Mouse (Mus musculus): ENCODE results near the gene Myadml2. TPM values are rescaled to one million over a fixed set of nuclear protein-coding genes. Genes with fewer than 3 reads are reported as not detected.

Myadml2 gene
- not detected in 2 replicates for polyA plus RNA-seq (2012)

DNA sequence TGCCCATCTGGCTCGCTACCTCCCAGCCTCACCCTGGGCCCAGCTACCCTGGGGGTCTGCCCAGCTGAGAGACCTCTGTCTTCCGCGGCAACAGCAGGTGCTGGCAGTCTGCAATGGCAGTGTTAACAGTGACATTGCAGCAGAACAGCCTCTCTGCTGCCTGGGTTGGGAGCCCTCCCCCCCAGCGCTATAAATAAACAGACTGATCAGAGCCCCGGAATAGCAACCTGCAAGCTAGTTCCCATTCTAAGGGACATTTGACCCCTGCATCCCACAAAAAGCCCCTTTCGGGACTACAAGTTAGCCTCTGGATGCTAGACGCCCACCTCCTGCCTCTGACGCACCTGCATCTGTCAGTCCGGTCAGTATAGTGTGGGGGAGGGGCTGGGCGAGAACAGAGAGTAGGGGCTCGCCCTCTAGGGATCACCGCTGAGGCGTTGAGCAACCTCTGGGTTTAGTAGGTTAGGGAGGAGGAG is at the start of gene Myadml2:
Gene Myadml2, minus strand, starts transcription at position 158 of the 476 bp plus-strand sequence.
- TF ChIP-seq GATA1 (IDR thresholded peaks at IDR 0.05; ENCODE audit: low read length) = no peak

DNA sequence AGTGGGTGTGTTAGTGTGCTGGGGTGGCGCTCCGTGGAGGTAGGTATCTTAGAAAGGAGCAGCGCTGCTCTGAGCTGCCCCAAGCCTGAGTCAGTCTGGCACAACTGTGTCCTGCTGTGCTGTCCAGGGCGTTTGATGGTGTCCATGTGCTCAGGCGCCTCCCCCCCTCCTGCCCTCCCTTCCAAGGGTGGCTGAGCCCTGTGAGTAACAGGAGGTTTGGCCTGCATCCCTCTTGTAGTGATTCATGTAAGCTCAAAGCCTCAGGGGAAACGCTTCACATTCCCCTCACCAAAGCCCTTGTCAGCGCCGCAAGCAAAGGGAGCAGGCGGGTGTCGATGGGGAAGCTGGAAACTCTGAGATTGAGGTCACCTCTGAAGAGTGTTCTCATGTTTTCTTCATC is 49.8 kb upstream of the Myadml2 start:
- TF ChIP-seq GATA1 (IDR thresholded peaks at IDR 0.05; ENCODE audit: low read length) = no peak

DNA sequence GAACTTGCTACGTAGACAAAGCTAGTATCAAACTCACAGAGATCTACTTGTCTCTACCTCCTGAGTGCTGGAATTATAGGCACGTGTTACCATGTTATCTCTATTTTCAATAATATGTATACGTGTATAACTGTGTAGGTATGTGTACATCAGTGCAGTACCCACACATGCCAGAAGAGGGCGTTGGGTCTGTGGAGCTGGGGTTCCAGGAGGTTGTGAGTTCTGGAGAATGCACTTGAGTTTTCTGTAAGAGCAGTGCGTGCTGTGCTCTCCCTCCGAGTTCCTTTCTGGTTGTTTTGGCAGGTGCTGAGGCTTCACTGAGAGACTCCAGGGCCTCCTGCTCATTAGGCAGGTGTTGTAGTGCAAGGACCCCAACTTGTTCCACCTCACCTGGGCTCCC is 48.6 kb upstream of the Myadml2 start:
- TF ChIP-seq GATA1 (IDR thresholded peaks at IDR 0.05; ENCODE audit: low read length) = no peak

DNA sequence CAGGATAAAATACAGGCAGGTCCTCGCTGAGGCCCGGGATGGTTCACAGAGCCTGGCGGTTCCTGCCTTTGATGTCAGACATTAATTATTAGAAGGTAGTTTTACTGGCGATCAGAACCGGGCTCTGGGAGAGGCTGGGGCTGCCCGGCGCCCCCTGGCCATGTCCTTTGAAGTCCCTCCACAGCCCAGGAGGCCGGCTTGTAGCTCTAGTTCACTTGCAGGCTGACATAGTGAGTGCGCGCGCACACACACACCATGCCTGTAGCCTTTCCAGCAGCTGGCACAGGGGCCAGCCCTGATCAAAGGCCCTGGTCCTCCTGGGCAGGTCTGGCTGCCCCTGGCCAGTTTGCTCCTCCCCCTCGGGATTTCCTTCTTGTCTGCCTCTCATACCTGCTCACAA is 47.7 kb upstream of the Myadml2 start:
- TF ChIP-seq GATA1 (IDR thresholded peaks at IDR 0.05; ENCODE audit: low read length) = no peak

DNA sequence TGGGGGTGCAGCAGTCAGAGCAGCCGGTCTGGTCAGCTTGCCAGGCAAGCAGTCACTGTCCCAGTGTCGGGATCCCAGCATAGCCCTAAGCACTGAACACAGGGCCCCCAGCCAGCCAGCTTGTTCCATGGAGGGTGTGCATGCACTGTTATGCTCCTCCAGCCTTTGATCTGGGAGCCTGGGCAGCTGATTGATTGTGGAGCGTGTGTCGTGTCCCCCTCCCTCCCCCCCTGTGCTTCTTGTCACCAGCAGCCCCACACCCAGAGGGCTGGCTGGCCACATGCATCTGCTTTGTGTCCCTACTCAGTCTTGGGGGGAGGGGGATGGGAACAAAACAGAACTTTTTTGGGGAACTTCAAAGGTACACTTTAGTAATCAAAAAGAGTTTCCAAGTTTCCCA is 47.2 kb upstream of the Myadml2 start:
- no peak for TF ChIP-seq GATA1 (IDR thresholded peaks at IDR 0.05; ENCODE audit: low read length)

DNA sequence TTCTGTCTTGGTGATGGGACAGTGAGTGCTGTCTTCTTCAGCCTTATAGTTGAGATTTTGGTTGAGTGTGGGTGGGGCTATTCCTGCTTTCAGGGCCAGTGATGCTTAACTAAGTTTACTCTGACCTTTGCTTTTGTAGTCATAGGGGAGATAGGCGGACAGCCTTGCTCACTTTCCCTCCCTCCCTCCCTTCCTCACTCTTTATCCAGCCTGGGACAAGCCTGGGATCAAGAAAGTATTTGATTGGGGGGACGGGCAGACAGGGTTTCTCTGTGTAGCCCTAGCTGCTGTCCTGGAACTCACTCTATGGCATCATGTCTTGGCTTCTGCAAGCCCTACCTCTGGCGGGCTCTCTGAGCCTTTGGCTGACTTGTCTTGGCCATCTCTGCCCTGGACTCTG is 45.5 kb upstream of the Myadml2 start:
- no peak for TF ChIP-seq GATA1 (IDR thresholded peaks at IDR 0.05; ENCODE audit: low read length)

GRCm38 (mm10) chr11:120692471-120693011 is 44.6 kb upstream of the Myadml2 start:
- no peak for TF ChIP-seq GATA1 (IDR thresholded peaks at IDR 0.05; ENCODE audit: low read length)

DNA sequence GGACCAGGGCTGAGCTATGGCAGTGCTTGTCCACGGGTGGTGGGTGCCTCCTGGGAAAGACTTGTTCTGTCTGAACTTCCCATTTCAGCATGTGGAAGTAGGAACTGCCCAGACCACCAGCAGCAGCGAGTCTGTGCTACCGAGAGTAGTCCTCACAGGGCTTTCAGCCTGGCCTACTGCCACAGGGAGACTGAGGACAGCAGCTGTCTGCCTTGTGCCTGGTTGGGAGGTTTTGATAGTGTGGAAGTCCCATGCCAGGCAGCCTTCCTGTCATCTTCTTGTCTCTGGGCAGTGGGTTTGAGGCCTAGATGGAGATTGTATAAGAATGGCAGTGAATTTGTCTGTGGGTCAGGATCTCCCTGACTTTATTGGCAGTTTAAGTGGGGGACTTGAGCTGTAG is 41.4 kb upstream of the Myadml2 start:
- no peak for TF ChIP-seq GATA1 (IDR thresholded peaks at IDR 0.05; ENCODE audit: low read length)

DNA sequence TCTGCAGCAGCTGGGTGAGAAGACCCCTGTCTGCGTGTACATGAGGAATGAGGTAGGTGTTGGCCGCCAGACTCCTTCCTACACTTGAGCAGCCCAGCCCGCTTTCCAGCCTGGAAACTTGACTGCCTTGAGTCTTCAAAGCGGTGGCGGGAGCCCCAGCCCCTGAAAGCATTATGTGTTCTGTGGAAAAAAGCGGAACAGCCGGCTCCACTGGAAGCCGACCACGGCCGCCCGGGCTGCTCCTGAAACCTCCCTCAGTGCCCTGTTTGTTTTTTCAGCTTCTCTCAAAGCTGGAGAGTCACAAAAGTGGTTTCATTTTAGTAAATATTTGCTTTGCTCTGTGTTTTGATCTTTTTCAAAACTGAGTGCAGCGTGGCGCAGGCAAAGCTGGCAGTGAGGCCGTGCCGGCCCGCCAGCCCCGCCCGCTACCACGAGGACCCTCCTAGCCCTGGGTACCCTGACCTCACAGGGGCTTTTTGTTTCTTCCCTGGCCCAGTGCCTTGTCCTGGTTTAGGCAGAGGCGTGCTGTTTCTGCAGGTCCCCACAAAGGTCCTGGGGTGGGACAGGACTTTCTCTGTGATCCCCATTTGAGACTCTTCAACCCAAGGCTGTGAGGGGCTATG is 38.8 kb upstream of the Myadml2 start:
- no peak for TF ChIP-seq GATA1 (IDR thresholded peaks at IDR 0.05; ENCODE audit: low read length)

GRCm38 (mm10) chr11:120684660-120685059 is 36.7 kb upstream of the Myadml2 start:
- TF ChIP-seq GATA1 (IDR thresholded peaks at IDR 0.05; ENCODE audit: low read length) = no peak

- TF ChIP-seq GATA1 (IDR thresholded peaks at IDR 0.05; ENCODE audit: low read length) = no peak
Measured at GRCm38 (mm10) chr11:120684086-120684485, 36.1 kb upstream of the Myadml2 start.

DNA sequence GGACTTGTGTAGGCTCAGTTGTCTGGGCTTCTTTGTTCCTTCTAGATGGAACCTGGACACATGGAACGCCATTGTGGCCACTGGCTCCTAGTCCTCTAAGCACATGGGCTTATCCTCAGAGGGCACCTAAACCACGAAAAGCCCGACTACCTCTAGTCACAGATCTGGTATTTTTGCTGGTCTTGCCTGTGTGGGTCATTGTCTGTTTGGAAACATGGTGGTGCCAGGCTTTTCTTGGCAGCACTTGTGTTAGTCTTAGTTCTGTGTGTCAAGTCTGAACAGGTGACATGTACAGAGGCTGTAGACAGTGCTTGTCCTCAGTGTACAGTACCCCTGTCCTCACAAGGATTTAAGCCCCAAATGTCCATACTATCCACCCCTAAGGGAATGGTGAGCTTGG is 35.6 kb upstream of the Myadml2 start:
- TF ChIP-seq GATA1 (IDR thresholded peaks at IDR 0.05; ENCODE audit: low read length) = no peak

DNA sequence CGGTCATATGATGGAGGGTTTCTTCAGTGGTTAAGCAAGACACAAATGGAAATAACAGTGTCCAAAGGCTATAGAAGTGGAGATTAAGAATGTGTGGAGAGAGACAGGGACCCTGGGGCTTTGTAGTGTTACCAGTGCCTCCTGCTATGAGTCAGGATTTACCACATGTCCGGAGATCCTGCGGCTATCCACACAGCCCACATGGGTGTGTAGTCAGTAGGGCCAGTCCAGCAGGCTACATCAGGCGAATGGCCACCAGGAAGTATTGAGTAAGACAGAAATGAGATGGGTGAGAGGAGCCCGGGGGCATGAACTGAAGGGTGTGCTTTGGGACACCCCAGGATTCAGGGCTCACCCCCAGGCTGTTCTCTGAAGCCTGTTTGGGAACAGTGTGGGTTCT is 34.7 kb upstream of the Myadml2 start:
- no peak for TF ChIP-seq GATA1 (IDR thresholded peaks at IDR 0.05; ENCODE audit: low read length)

DNA sequence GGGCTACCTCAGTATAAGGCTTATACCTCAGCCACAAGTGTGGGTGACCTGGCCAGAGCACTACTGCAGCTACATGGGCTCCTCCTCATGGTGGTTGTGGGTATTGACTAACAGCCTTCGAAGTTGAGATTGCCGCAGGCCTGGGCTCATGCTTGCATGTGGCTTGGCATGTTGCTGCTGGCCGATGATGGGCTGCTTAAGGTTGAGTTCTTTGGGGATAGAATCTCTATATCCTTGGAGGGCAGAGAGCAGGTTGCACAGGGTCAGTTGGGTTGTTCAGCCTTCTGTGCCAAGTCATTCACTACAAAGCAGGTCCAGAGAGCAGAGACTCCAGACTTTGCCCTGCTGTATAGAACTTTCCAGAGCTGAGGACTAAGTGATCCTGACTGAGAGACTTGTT is 32.0 kb upstream of the Myadml2 start:
- TF ChIP-seq GATA1 (IDR thresholded peaks at IDR 0.05; ENCODE audit: low read length) = no peak

DNA sequence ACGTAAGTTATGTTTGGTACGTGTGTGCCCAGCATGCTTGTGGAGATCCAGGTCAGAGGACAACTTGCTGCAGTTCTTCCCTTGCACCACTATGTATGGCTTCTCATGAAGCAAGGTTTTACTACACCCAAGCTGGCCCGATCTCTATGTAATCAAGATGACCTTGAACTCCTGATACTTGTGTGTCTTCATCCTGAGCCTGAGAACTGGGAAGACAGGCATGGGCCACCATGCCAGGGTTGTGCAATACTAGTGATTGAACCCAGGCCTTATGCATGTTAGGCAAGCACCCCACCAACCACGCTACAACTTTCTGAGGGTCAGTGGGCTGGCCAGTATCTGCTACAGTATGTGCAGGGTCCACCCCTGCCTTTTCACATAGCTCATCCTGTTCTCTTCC is 29.0 kb upstream of the Myadml2 start:
- TF ChIP-seq GATA1 (IDR thresholded peaks at IDR 0.05; ENCODE audit: low read length) = no peak

DNA sequence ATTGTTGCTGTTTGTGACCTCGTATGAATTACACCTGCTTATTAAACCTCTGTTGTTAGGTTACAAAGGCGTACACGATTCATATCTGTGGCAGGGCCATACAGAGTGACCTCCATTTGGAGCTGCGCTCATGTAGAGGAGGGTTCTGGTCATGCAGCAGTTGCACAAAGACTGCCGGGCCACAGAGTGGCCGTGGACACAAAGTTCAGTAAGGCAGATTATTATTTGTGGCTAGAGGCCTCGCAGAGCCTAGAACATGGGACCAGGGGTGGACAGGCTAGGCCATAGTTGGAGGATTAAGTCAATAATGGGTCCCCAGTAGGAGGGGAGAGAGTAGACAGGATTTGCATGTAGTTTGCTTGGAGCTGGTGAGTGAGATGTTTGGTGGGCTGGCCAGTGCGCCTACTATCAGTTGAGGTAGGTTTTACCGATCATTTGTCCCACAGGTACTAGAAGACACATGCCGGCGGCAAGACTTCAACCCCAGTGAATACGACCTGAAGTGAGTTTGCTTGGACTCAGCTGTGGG is 25.7 kb upstream of the Myadml2 start:
- no peak for TF ChIP-seq GATA1 (IDR thresholded peaks at IDR 0.05; ENCODE audit: low read length)

Data from G1E-ER4 (cell line).